Mouse (Mus musculus): ENCODE results near the gene Rsad2.

Gene Rsad2

DNA sequence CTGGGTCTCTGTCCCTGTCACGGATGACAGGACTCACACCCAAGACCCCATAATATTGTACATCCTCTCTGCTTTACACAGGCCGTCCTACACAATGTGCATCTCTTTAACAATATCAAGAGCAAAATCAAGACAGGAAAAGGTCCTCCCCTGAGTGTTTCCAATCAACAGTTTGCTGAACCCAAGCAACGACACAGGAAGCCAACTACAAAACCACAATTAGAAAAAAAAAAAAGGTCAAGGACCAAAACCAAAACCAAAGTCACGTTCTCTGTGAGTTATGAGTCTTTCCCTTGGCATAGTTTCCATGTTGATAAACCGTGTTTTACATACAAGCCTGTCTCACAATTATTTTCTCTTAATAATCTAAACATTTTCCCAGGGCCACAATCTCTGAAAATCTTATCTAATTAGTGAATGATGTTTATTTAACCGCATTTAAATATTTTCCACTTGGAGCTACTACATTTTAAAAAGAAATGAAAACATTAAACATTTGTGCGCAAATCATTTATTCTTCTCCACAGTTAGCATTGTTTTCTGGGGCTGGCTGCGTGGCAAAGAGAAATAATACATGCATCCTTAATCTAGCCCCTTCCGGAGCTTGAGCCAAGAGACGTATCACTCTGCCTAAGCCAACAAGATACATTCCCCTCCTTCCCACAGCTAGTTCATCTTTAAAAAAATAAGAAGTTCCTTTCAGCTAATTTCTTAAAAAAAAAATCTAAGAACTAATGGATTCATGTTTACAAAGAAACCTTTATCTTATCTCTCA, 54.4 kb downstream of the Rsad2 start:
- in situ Hi-C loops (cut with MboI, MseI) = no loop called here

- in situ Hi-C loops (cut with MboI, MseI) = no loop called here
These were observed 55.0 kb downstream of the Rsad2 start for GRCm38 (mm10) chr12:26401254-26401653.

GRCm38 (mm10) chr12:26400762-26401161, 55.5 kb downstream of the Rsad2 start:
- in situ Hi-C loops (cut with MboI, MseI) = no loop called here

- in situ Hi-C loops (cut with MboI, MseI) = no loop called here
These were observed 56.9 kb downstream of the Rsad2 start for GRCm38 (mm10) chr12:26399391-26399790.

DNA sequence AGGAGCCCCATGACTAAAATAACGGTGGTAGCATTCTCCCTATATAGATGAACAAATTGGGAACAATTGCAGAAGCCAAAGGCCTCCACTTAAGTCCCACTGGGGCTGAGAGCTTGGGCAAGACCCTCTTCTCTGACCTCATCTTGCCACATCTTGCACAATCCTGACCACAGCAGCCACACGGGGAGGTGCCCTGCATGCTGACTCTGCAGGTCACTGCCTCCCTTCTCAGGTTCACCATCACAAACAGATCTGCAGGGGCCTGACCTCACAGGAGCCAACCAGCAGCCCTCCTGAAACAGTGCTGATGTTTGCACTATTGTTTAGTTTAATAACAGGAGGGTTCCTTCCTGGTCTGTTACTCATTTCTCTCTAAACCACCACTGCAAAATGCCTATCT, 57.7 kb downstream of the Rsad2 start:
- in situ Hi-C loops (cut with MboI, MseI) = no loop called here

DNA sequence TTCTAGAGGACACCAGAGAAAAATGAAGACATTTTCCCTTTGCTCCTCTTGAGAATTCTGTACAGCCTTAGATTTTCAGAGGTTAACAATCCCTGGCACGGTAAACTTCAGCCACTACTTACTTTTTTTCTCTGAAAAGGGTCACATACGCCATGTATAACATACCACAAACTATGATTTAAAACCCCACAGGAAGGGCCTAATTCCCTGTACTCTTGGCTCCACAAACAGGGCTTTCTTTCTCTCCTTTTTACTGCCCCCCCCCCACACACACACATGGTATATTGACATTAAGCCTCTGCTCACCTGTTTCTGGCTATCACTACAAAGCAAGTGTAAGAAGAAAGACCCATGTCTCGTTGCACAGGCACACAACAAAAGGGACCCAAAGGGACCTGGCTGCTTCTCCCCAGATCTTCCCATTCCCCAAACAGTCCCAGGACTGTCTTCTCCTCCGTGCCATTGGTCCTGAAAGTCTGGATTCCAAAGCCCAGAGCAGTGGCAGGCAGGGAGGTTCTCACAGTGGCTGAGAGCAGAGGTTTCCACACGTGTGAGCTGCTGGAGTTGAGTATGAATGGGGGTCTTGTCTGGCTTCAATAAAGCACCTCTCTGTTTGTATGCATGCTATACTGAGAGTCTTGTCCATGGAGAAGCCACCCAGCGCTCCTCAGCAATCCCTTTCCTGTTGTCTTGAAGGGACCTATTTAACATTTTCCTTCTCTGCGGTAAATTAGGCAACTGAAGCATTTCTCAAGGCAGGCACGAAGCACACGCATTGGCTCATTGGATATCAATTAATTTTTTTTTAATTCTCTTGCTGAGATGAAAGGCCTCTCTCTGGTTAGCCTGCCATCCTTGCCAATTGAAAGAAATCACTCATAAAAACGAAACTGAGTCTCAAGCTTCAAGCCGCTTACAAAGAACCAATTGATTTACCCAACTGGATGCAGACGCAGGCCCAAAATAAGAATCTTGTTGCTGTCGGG, 61.5 kb downstream of the Rsad2 start:
- in situ Hi-C loops (cut with MboI, MseI) = no loop called here

- in situ Hi-C loops (cut with MboI, MseI) = no loop called here
These were observed 63.0 kb downstream of the Rsad2 start for GRCm38 (mm10) chr12:26393291-26393690.
